Comparison of ENCODE assay signal across 8 mouse cellular contexts in genomic region chr1:181445630-181446257, GRCm38 (mm10).
DNase-seq lines count a peak whose midpoint lies in the region; ATAC-seq and TF ChIP-seq lines count a peak whose summit lies in the region.
"Had no signal": no experiment of that assay in that cellular context is flagged by ENCODE, and none has a peak within 500 bp of the region (broad histone marks: within the 10 kb centered on the region; RNA-seq: fewer than 3 reads in every experiment).

No protein-coding gene starts in this region.

- WGBS in heart, embryonic 12.5 days, result 25% methylated on average over 1 of the region's 1 CpGs

- no peaks in the 10 kb centered on the region for H3K36me3 ChIP-seq in heart, embryonic 12.5 days
- H3K36me3 ChIP-seq: neural tube, embryonic 12.5 days had no signal

- peak; percentile 74 for TF ChIP-seq CTCF in layer of hippocampus, adult 2 months (conservative IDR thresholded peaks at IDR 0.05)

- peaks cover 41% of the 10 kb centered on the region for H3K4me1 ChIP-seq in heart, embryonic 12.5 days (replicated peaks)
- H3K4me1 ChIP-seq: neural tube, embryonic 12.5 days had no signal

- no peaks in the 10 kb centered on the region for H3K27me3 ChIP-seq in heart, embryonic 12.5 days (replicated peaks)
- H3K27me3 ChIP-seq: neural tube, embryonic 12.5 days had no signal

- peak in 1 of 2 experiments; percentile 39 for DNase-seq in layer of hippocampus, adult 2 months (ENCODE audit: low spot score in 2 of 2)
- no peak for DNase-seq in layer of hippocampus, adult 9-10 months (ENCODE audit: low spot score)
- peak; percentile 86 for DNase-seq in NIH3T3 (ENCODE audit: low read depth)
- DNase-seq in cerebellum, adult 18-20 months, result peak; percentile 67 to 78
- peak; percentile 19 for DNase-seq in lung, postnatal 10 days

- H3K4me3 ChIP-seq in layer of hippocampus, adult 2 months, result no peak overlapping the region
- no peak overlapping the region for H3K4me3 ChIP-seq in heart, embryonic 12.5 days
- H3K4me3 ChIP-seq: neural tube, embryonic 12.5 days had no signal

- H3K9me3 ChIP-seq in heart, embryonic 12.5 days (replicated peaks), result no peaks in the 10 kb centered on the region
- H3K9me3 ChIP-seq: neural tube, embryonic 12.5 days had no signal

- H3K9ac ChIP-seq in heart, embryonic 12.5 days, result no peak overlapping the region
- H3K9ac ChIP-seq: neural tube, embryonic 12.5 days had no signal

- peak overlapping the region; percentile 81; the same call in 1 of the 2 replicates for H3K27ac ChIP-seq in layer of hippocampus, adult 2 months
- peak overlapping the region; percentile 77 for H3K27ac ChIP-seq in heart, embryonic 12.5 days (ENCODE audit: poor library complexity, severe bottlenecking)
- H3K27ac ChIP-seq: neural tube, embryonic 12.5 days had no signal

- no peak overlapping the region for H3K4me2 ChIP-seq in heart, embryonic 12.5 days
- H3K4me2 ChIP-seq: neural tube, embryonic 12.5 days had no signal

- no peak for ATAC-seq in heart, embryonic 12.5 days (ENCODE audit: insufficient number of reproducible peaks, low FRiP score)
- ATAC-seq in megakaryocyte, adult 5-6 weeks (ENCODE audit: poor library complexity, severe bottlenecking), result no peak
